Mouse (Mus musculus) large intestine, adult 2 months (tissue): ENCODE data around the gene Adamtsl1. TPM values are rescaled to one million over a fixed set of nuclear protein-coding genes. Genes with fewer than 3 reads are reported as not detected.

Experiments used
- DNase-seq: peaks from one replicate; pipeline ENCODE4 v3.0.0-alpha.2; 2012; ENCODE audit warnings: low read depth, low spot score
- WGBS: fragments of 180-500 bp; shearing (Covaris S2); methylation state at CpG from one replicate; pipeline ENCODE4 v1.1.7; 2018; 5-methylcytosine and 5-hydroxymethylcytosine counted together
- polyA plus RNA-seq: library from polyadenylated mRNA; depleted of rRNA; stranded (reverse); fragments of >200 nt; gene quantifications from 2 replicates; pipeline ENCODE4 v1.2.3, GENCODE M21; 2012

Adamtsl1 gene
- polyA plus RNA-seq, 1 experiment: 1.0 TPM

- 55% methylated on average over 6 of the region's 6 CpGs for WGBS
- DNase-seq: no peak
Observed at GRCm38 (mm10) chr4:85783768-85784379, 269.9 kb downstream of the Adamtsl1 start.

- no peak for DNase-seq
- 64% methylated on average over 4 of the region's 4 CpGs for WGBS
Observed at GRCm38 (mm10) chr4:85784428-85784827, 270.5 kb downstream of the Adamtsl1 start.

GRCm38 (mm10) chr4:85790226-85790625 is 276.3 kb downstream of the Adamtsl1 start:
- no peak for DNase-seq
- WGBS: 52% methylated on average over 2 of the region's 2 CpGs

- WGBS: 3% methylated on average over 8 of the region's 8 CpGs
- DNase-seq: peak; percentile 46
Observed at GRCm38 (mm10) chr4:85801805-85802204, 287.8 kb downstream of the Adamtsl1 start.

DNA sequence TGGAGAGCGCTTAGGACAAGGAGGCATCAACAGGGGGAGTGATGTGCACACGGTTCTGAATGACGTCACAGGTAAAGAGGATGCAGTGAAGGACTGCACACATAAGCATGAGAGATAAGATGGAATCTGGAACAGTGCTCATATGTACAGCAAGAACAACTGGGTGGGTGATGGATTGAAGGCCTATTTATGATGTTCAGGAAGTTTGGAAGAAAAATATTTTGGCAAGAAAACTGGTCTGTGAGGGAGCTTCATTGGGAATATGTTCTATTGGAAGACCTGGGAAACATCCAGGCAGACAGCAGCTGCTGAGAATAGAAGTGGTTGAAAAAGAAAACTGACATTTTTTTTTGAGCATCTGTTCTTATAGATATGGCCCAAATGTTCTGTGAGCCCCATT is 300.4 kb downstream of the Adamtsl1 start:
- no peak for DNase-seq
- 59% methylated on average over 3 of the region's 3 CpGs for WGBS

DNA sequence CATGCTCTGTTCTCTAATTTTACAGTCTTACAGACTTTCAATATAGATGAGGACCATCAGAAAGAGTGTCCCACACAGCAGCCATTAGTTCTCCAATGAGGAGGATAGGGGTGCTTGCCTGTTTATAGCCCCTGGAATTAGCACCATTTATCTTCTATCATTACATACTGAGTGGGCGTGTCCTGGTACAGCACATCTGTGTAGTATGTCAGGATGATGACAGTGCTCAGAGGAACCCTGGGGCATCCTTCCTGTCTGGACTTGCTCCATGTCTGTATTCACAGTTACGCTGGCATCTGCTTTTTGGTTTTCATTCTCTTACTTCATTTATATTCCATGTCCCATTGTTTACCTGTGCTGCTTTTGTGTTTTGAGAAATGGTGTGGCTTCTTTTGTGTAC is 304.5 kb downstream of the Adamtsl1 start:
- 74% methylated on average over 2 of the region's 2 CpGs for WGBS
- no peak for DNase-seq

GRCm38 (mm10) chr4:85819169-85819568 is 305.2 kb downstream of the Adamtsl1 start:
- WGBS: 77% methylated on average over 1 of the region's 1 CpGs
- DNase-seq: no peak

- no peak for DNase-seq
- 13% methylated on average over 1 of the region's 1 CpGs for WGBS
Observed at GRCm38 (mm10) chr4:85819921-85820320, 305.9 kb downstream of the Adamtsl1 start.

- no peak for DNase-seq
- 47% methylated on average over 8 of the region's 8 CpGs for WGBS
Observed at GRCm38 (mm10) chr4:85823952-85824704, 310.2 kb downstream of the Adamtsl1 start.

- DNase-seq: no peak
- WGBS: 65% methylated on average over 1 of the region's 1 CpGs
Observed at GRCm38 (mm10) chr4:85824705-85825085, 310.7 kb downstream of the Adamtsl1 start.

GRCm38 (mm10) chr4:85837058-85837457 is 323.1 kb downstream of the Adamtsl1 start:
- no peak for DNase-seq

DNA sequence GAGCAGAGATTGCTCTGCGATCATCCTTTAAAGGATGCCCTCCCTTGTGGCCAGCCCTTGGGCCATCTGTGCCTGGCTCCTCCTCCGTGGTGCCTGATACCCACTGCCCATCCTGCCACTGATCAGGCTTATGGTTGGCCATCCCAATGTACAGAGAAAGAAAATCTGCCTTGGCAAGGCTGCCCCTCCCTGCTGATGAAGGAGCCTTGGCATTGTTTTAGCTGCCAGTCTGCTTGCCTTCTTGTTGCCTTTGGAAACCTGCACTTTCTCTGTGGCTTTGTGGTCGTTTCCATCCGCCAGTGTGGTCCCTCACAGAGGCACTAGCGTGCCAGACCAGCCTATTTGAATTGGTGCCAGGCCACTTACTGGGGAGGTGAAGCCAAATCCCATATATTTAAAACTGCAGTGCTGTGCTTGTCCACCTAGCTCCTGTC is 323.6 kb downstream of the Adamtsl1 start:
- WGBS: 53% methylated on average over 5 of the region's 5 CpGs

DNA sequence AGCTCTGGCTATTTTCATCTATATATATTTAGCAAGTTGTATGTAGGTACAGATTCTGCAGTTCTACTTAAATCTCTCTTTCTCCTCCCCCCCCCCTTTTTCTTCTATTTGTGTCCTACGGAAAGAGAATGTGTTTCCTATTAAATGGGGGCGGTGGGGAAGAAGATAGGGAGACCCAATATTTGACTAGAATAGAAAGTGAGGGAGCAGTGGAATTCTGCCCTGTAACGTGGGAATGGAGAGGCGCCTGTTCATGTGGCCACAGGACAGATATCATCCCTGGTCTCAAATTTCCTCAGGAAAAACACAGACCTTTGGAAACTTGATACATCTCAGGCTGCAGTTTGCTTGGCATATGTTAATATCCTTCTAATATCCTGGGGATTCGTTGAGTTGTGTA is 324.1 kb downstream of the Adamtsl1 start:
- DNase-seq: no peak
- WGBS: 53% methylated on average over 5 of the region's 5 CpGs

More for the DNA sequence above, 323.6 kb downstream of the Adamtsl1 start:
- no peak for DNase-seq

GRCm38 (mm10) chr4:85842113-85842512 is 328.1 kb downstream of the Adamtsl1 start:
- DNase-seq: no peak
- WGBS: 75% methylated on average over 9 of the region's 9 CpGs

DNA sequence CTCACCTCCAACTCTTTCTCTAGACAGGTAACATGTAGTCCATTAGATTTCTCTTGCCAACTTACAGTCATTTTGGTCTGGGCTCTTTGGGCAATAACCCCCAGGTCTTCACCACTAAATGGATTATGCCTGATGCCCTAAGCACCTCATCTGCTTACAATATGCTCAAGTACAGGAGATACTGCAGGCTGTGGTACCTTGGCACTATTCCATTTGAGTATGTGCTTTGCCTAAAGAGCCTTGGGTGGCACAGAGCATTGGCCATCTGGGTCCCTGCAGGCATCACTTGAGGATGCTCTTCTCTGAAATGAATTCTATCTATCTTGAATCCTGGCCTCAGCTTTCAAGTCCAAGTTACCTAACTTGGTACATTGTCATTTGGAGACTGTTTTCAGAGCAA is 330.4 kb downstream of the Adamtsl1 start:
- no peak for DNase-seq

DNA sequence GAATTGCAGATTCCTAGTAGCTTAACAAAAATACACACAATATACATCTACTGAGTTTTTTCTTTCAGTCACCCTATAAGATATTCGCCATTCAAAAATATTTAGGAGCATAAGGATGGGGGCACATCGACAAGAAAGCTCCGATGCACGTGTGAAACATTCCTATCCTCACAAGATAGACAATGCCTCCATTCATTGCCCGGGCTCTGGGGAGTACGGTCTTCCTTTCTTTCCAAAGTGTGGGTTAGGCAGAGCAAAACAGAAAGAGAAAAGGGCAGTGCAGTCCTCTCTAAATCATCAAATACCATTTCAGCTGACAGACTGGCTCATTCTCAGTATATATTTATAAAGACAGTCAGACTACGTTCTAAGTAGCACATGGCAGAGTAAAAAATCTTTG is 332.0 kb downstream of the Adamtsl1 start:
- no peak for DNase-seq
- 58% methylated on average over 7 of the region's 7 CpGs for whole genome bisulfite sequencing

DNA sequence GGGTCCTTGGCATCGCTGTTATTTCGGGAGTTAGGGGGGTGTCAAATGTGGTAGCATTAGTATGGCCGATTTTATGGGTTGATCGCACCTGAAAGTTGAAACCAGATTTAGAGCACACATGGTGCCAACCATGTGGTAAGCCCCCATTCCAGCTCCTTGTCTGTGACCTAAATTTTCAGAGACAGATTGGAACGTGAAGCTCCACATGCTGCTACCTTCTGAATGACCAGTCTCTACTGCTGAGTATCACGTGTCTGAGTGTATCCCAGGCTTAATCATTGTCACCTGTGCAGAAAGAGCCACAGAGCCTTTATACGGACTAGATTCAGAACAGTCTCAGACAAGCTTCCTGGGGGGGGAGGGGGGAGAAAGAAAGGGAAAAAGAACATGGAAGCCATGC is 339.4 kb downstream of the Adamtsl1 start:
- no peak for DNase-seq
- whole genome bisulfite sequencing: 87% methylated on average over 7 of the region's 7 CpGs

DNA sequence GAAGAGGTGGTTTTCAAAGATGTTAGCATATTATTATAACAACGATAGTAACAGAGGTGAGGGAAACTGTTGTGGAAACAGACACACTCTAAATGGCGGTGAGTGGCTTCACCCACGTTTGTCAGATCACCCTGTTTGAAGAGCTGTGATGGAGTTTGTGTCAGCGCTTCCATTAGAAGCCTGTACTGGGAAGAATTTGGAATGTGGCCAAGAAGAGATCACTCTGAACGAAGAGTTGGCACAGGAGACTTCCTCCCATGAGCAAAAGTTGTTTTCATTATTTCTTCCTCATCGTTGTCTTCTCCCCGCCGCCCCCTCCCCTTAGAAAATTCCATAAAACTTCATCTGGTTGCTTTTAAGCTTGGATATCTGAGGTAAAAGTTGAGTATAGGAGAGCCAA is 340.5 kb downstream of the Adamtsl1 start:
- 50% methylated on average over 8 of the region's 8 CpGs for WGBS
- no peak for DNase-seq

- DNase-seq: no peak
- WGBS: 63% methylated on average over 6 of the region's 6 CpGs
Observed at GRCm38 (mm10) chr4:85879376-85879775, 365.4 kb downstream of the Adamtsl1 start.

GRCm38 (mm10) chr4:85881318-85881717 is 367.3 kb downstream of the Adamtsl1 start:
- 76% methylated on average over 4 of the region's 4 CpGs for WGBS
- no peak for DNase-seq

DNA sequence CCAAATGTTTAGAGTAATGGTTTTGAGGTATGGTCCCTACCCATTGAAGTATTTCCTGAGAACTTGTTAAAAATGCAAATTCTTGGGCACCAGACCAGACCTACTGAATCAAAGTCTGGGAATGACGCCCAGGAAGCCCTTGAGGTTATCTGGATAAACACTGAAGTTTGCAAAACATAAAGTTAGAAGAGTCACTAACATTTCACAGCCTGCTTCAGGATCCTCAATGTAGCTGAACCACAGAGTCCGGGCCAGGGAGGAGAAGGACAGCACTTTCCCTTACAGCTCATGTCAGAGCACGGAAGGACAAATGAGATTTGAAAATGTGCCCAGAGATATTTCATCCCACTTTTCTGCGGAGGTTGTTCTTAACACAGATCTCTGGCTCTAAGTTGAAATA is 370.1 kb downstream of the Adamtsl1 start:
- 65% methylated on average over 4 of the region's 4 CpGs for WGBS
- DNase-seq: no peak
